Mouse (Mus musculus): Measurements from ENCODE around the gene Gm28539.
"Not testable (repeated sequence)": the region's sequence is repeated elsewhere in the genome, so short reads cannot be mapped to it uniquely, and the experiment has no call there.

The Gm28539 gene

GRCm38 (mm10) chr16:18858551-18858950, 22.2 kb downstream of the Gm28539 start:
- DNase-seq, result peak; percentile 14 to 22

GRCm38 (mm10) chr16:18860186-18860585, 23.8 kb downstream of the Gm28539 start:
- DNase-seq, result no peak

GRCm38 (mm10) chr16:18870495-18870894, 34.1 kb downstream of the Gm28539 start:
- DNase-seq, result not testable (repeated sequence)

GRCm38 (mm10) chr16:18876091-18876441, 39.7 kb downstream of the Gm28539 start:
- no peak for DNase-seq

GRCm38 (mm10) chr16:18876442-18877308, 40.3 kb downstream of the Gm28539 start, which contains the start of the genes Mrpl40 and Hira:
Gene Mrpl40 (minus strand): TSS chr16:18876862.
Gene Hira (plus strand): TSS chr16:18877037.
- DNase-seq, result peak; percentile 95 to 97

- peak; percentile 67 to 81 for DNase-seq
Measured at GRCm38 (mm10) chr16:18877386-18878090, 41.2 kb downstream of the Gm28539 start.

- DNase-seq, result no peak
Measured at GRCm38 (mm10) chr16:18878091-18878720, 41.8 kb downstream of the Gm28539 start.

GRCm38 (mm10) chr16:18884044-18884443, 47.7 kb downstream of the Gm28539 start:
- no peak for DNase-seq

GRCm38 (mm10) chr16:18893840-18894372, 57.5 kb downstream of the Gm28539 start:
- no peak for DNase-seq

- DNase-seq, result no peak
Measured at GRCm38 (mm10) chr16:18895249-18895648, 58.9 kb downstream of the Gm28539 start.

- DNase-seq, result peak in 1 of 2 experiments; percentile 5
Measured at GRCm38 (mm10) chr16:18896429-18896828, 60.0 kb downstream of the Gm28539 start.

- no peak for DNase-seq
Measured at GRCm38 (mm10) chr16:18905648-18906047, 69.3 kb downstream of the Gm28539 start.

GRCm38 (mm10) chr16:18916064-18916463, 79.7 kb downstream of the Gm28539 start:
- no peak for DNase-seq

- no peak for DNase-seq
Measured at GRCm38 (mm10) chr16:18921771-18922170, 85.4 kb downstream of the Gm28539 start.

GRCm38 (mm10) chr16:18927963-18928362, 91.6 kb downstream of the Gm28539 start:
- DNase-seq, result no peak

- DNase-seq, result no peak
Measured at GRCm38 (mm10) chr16:18938321-18939082, 102.1 kb downstream of the Gm28539 start.

- no peak for DNase-seq
Measured at GRCm38 (mm10) chr16:18943906-18944305, 107.5 kb downstream of the Gm28539 start.

GRCm38 (mm10) chr16:18948941-18949340, 112.6 kb downstream of the Gm28539 start:
- no peak for DNase-seq

- DNase-seq, result no peak
Measured at GRCm38 (mm10) chr16:18950351-18950750, 114.0 kb downstream of the Gm28539 start.

GRCm38 (mm10) chr16:18952813-18953212, 116.4 kb downstream of the Gm28539 start:
- DNase-seq, result no peak

- DNase-seq, result no peak
Measured at GRCm38 (mm10) chr16:18955070-18955469, 118.7 kb downstream of the Gm28539 start.

GRCm38 (mm10) chr16:18963486-18963885, 127.1 kb downstream of the Gm28539 start:
- DNase-seq, result no peak

Data from kidney, postnatal 4 days (tissue).